Mouse (Mus musculus) sigmoid colon, adult 10 weeks (tissue): ENCODE results near the gene Rad1. TPM values are rescaled to one million over a fixed set of nuclear protein-coding genes. Genes with fewer than 3 reads are reported as not detected.

Source experiments
- polyA plus RNA-seq: library from polyadenylated mRNA; stranded (reverse); fragments of 350-450 nt; fragmentation: Illumina TruSeq; extraction: RNeasy Lipid Tissue Mini Kit (QIAGEN cat#74804); gene quantifications from one replicate; pipeline ENCODE4 v1.2.3, GENCODE M21; 2014; ENCODE audit warnings: low read depth, low replicate concordance

Gene Rad1
- 20.0 TPM for polyA plus RNA-seq

GRCm38 (mm10) chr15:10485484-10486364, at the start of gene Rad1, which contains the start of gene Brix1:
Rad1 (plus strand) TSS chr15:10486018.
Brix1 (minus strand) TSS chr15:10485947.

DNA sequence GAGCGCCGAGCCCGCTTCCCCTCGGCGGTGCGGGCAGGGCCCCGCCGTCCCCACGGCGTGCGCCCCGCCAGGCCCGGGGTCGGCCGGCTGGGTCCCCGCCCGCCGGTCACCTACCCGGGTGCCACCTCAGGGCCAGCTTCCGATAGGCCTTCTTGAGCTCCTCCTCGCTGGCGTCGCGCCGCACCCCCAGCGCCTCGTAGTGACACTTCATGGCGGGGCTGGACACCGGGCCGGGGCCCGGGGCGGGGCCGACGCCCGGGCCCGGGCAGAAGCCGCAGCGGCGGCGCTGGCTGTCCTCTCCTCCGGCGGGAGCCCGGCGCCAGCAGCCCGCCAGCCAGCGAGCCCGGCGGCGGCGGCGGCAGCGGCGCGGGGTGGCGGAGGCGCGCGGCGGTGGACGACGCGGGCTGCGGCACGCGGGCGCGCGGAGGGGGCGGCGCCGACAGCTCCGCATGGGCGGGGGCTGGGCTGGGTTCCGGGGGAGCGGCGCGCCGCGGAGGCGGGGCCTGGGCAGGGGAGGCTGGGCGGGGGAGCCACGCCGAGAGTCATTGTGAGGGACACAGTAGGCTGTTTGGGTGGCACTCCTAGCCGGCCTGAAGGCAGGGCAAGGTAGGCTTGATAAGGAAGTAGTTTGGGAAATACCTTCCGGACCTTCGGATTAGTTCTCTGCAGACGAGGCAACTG, 15.5 kb upstream of the Rad1 start, which contains the start of gene Dnajc21:
Gene Dnajc21 (minus strand): TSS at position 366 of the 681 bp plus-strand sequence.

Other genes with a start within 250 kb of the Rad1 start
- not detected for gene Gm21973, start 160.6 kb upstream of the Rad1 start, polyA plus RNA-seq
- gene Agxt2, start 127.5 kb upstream of the Rad1 start, polyA plus RNA-seq = 0.41 TPM
- 107 TPM for gene Dnajc21, start 15.5 kb upstream of the Rad1 start, polyA plus RNA-seq
- 160 TPM for gene Brix1, start 71 bp upstream of the Rad1 start, polyA plus RNA-seq
- gene Ttc23l, start 72.7 kb downstream of the Rad1 start, polyA plus RNA-seq = not detected
- gene Rai14, start 228.6 kb downstream of the Rad1 start, polyA plus RNA-seq = 25.2 TPM